Mouse (Mus musculus) G1E (cell line): Measurements from ENCODE around the gene 1700021F07Rik. TPM values are rescaled to one million over a fixed set of nuclear protein-coding genes. Genes with fewer than 3 reads are reported as not detected.

Experiments used
- ATAC-seq: 2 replicates; pipeline ENCODE4 v1.8.0; 2016; ENCODE audit warnings: mild to moderate bottlenecking; ENCODE audit not compliant: insufficient number of reproducible peaks, poor library complexity, low FRiP score, severe bottlenecking; ENCODE audit errors: extremely low read depth
- DNase-seq: peaks from one replicate; pipeline ENCODE4 v3.0.0; 2012; ENCODE audit warnings: low spot score
- H3K27me3 ChIP-seq: 2 replicates; pipeline ENCODE4 v1.6.1; 2012; ENCODE audit warnings: mild to moderate bottlenecking, low read length, inconsistent platforms; ENCODE audit not compliant: insufficient read depth
- H3K36me3 ChIP-seq: replicated peaks from 2 replicates; pipeline ENCODE3; 2012; ENCODE audit warnings: mild to moderate bottlenecking, inconsistent platforms
- H3K4me1 ChIP-seq: 2 replicates; pipeline ENCODE4 v1.6.1; 2012; ENCODE audit warnings: low read depth, low read length, inconsistent platforms, mixed read lengths; ENCODE audit not compliant: insufficient read depth
- H3K4me3 ChIP-seq: 2 replicates; pipeline ENCODE4 v1.5.1; 2012; ENCODE audit warnings: low read depth, mild to moderate bottlenecking, inconsistent platforms, low read length, moderate library complexity, mixed read lengths
- H3K9me3 ChIP-seq: replicated peaks from 2 replicates; pipeline ENCODE4 v1.6.1; 2012; ENCODE audit warnings: inconsistent platforms
- CTCF ChIP-seq: IDR thresholded peaks from 2 replicates; pipeline ENCODE4 v1.5.1; 2012; ENCODE audit warnings: low read depth, low read length, inconsistent platforms, mixed read lengths
- GATA1 ChIP-seq: IDR thresholded peaks from 2 replicates; pipeline ENCODE4 v1.6.1; 2012; ENCODE audit warnings: borderline replicate concordance, low read length, inconsistent platforms, mixed read lengths
- GATA2 ChIP-seq: IDR thresholded peaks from 2 replicates; pipeline ENCODE4 v1.6.1; 2012; ENCODE audit warnings: low read depth, low read length, inconsistent platforms, borderline replicate concordance
- POLR2AphosphoS5 ChIP-seq: IDR thresholded peaks from 2 replicates; pipeline ENCODE4 v1.6.1; 2012; ENCODE audit warnings: low read depth, low read length, inconsistent platforms; ENCODE audit not compliant: insufficient replicate concordance
- TAL1 ChIP-seq: conservative IDR thresholded peaks from 2 replicates; pipeline ENCODE4 v1.6.1; 2012; ENCODE audit warnings: low read depth, low read length, inconsistent platforms, mixed read lengths
- polyA plus RNA-seq: library from polyadenylated mRNA; stranded (reverse); fragments of >175 nt; gene quantifications from 2 replicates; pipeline ENCODE4 v1.2.3, GENCODE M21; 2012
- total RNA-seq, 2 experiments: library from RNA; stranded (forward) in 1 of 2; stranded (reverse) in 1 of 2; fragments of 200-1000 nt in 1 of 2; fragments of >200 nt in 1 of 2; fragmentation: Nextera tagmentation in 1 of 2; gene quantifications; 2 replicates each; pipeline ENCODE4 v1.2.3; 2014 to 2017

Gene 1700021F07Rik
- total and polyA plus RNA-seq, 3 experiments = not detected

DNA sequence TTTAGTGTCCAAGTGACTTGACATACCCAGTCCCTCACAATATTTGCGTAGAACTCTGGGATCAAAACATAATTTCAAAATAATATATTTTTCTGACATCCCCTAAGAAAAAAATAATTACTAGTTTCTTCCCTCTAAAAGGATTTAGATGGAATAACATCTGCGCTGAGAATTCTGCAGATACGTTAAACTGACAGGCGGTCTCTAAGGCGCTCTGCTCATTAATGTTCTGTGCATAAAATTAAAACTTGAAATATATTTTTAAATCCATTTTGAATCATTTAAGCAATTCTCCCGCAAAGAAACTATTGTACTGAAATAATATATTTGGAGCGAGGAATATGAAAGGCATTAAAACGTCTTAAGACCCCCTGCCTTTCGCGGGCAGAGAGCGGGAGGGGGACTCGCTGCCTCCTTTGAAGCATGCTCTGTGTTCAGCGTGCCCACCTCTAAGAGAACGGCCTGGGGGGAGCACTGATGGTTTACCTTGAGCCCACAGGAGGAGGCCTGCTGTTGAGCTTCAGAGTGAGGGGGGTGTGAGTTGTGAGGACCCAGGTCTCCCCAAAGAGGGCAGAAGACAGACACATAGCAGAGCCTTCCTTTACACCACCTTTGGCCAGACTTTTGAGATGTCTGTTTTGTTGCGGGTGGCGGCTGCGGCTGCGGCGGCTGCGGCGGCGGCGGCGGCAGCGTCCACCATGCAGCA lies 6.1 kb upstream of the 1700021F07Rik start:
- ATAC-seq (no peak), DNase-seq (no peak)
- Histone ChIP-seq H3K9me3 (peaks cover 73% of the 10 kb centered on the region), H3K27me3 (no peaks in the 10 kb centered on the region), H3K4me3 (no peak overlapping the region), H3K4me1 (no peaks in the 10 kb centered on the region), H3K36me3 (no peaks in the 10 kb centered on the region)
- TF ChIP-seq POLR2AphosphoS5 = no peak
- TF ChIP-seq GATA1 = no peak
- TF ChIP-seq TAL1 = no peak
- no peak for TF ChIP-seq CTCF
- no peak for TF ChIP-seq GATA2

DNA sequence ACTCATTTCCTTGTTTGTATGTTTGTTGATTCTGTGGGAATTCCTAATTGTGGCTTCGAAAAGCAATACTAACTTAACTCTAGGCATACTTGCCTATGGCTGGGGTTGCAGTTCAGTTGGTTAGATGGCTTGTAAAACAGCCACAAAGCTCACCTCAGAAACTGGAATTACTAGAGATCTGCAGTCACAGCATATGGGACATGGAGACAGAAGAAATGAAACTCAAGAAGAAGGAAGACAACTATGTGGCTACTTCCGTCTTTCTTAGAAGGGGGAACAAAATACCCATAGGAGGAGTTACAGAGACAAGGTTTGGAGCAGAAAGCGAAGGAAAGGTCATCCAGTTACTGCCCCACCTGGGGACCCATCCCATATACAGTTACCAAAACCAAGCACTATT lies 6.1 kb downstream of the 1700021F07Rik start:
- ATAC-seq (no peak), DNase-seq (no peak)
- no peaks in the 10 kb centered on the region for H3K36me3 ChIP-seq
- H3K9me3 ChIP-seq = peaks cover 86% of the 10 kb centered on the region
- TF ChIP-seq POLR2AphosphoS5 (no peak), TAL1 (no peak)
- H3K27me3 ChIP-seq = no peaks in the 10 kb centered on the region
- H3K4me3 ChIP-seq = no peak overlapping the region
- no peaks in the 10 kb centered on the region for H3K4me1 ChIP-seq

- DNase-seq (no peak), ATAC-seq (no peak)
- Histone ChIP-seq H3K4me1 (no peaks in the 10 kb centered on the region), H3K27me3 (no peaks in the 10 kb centered on the region), H3K4me3 (no peak overlapping the region), H3K9me3 (peaks cover 89% of the 10 kb centered on the region), H3K36me3 (no peaks in the 10 kb centered on the region)
- no peak for TF ChIP-seq GATA1
- no peak for TF ChIP-seq TAL1
- TF ChIP-seq POLR2AphosphoS5 = no peak
- no peak for TF ChIP-seq GATA2
- no peak for TF ChIP-seq CTCF
These were observed 10.5 kb downstream of the 1700021F07Rik start for GRCm38 (mm10) chr2:173532711-173533462.

GRCm38 (mm10) chr2:173534581-173534980 lies 12.2 kb downstream of the 1700021F07Rik start:
- Histone ChIP-seq H3K4me3 (no peak overlapping the region), H3K4me1 (no peaks in the 10 kb centered on the region), H3K36me3 (no peaks in the 10 kb centered on the region), H3K27me3 (no peaks in the 10 kb centered on the region), H3K9me3 (peaks cover 89% of the 10 kb centered on the region)
- no peak for ATAC-seq
- TF ChIP-seq GATA1 (no peak), GATA2 (no peak), CTCF (no peak), TAL1 (no peak), POLR2AphosphoS5 (no peak)
- DNase-seq = no peak

- no peaks in the 10 kb centered on the region for H3K4me1 ChIP-seq
- no peaks in the 10 kb centered on the region for H3K27me3 ChIP-seq
- H3K4me3 ChIP-seq = no peak overlapping the region
- peaks cover 89% of the 10 kb centered on the region for H3K9me3 ChIP-seq
- H3K36me3 ChIP-seq = no peaks in the 10 kb centered on the region
- ATAC-seq (no peak), DNase-seq (no peak)
- TF ChIP-seq GATA1 = no peak
These were observed 13.0 kb downstream of the 1700021F07Rik start for GRCm38 (mm10) chr2:173535390-173535789.

- Histone ChIP-seq H3K36me3 (no peaks in the 10 kb centered on the region), H3K27me3 (no peaks in the 10 kb centered on the region), H3K4me3 (no peak overlapping the region), H3K9me3 (peaks cover 88% of the 10 kb centered on the region), H3K4me1 (no peaks in the 10 kb centered on the region)
- DNase-seq (no peak), ATAC-seq (no peak)
- TF ChIP-seq TAL1 (no peak), CTCF (no peak), GATA2 (no peak)
These were observed 13.5 kb downstream of the 1700021F07Rik start for GRCm38 (mm10) chr2:173535886-173536285.

DNA sequence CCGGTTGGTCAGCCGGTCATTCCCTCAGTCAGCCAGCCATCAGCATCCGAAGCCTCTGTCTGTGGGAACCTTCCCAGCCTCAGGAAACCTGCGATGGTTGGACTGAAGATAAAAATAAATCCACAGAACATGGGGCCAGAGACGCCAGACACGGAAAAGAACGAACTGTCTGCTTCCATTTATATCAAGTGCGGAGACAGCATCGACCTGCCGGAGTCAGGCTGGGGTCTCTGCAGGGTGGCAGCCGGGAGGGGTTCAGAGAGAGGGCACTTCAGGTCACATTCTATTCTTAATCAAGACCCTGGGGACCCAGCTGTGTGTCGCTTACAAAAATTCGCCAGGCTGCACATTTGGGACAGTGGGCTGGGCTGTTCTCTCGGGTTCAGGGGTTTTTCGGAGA lies 17.4 kb downstream of the 1700021F07Rik start:
- no peaks in the 10 kb centered on the region for H3K27me3 ChIP-seq
- H3K9me3 ChIP-seq = peaks cover 89% of the 10 kb centered on the region
- H3K4me3 ChIP-seq = no peak overlapping the region
- ATAC-seq (no peak), DNase-seq (no peak)
- no peaks in the 10 kb centered on the region for H3K36me3 ChIP-seq
- TF ChIP-seq POLR2AphosphoS5 (no peak), CTCF (no peak), GATA1 (no peak), TAL1 (no peak), GATA2 (no peak)
- H3K4me1 ChIP-seq = no peaks in the 10 kb centered on the region
